Mouse (Mus musculus) layer of hippocampus, adult 11-12 months (tissue): Measurements from ENCODE around the gene 4930524N10Rik.

Source experiments
- DNase-seq: peaks from one replicate; pipeline ENCODE4 v3.0.0; 2022; ENCODE audit warnings: low spot score

The 4930524N10Rik gene

GRCm38 (mm10) chrX:154343292-154343691 lies at the start of gene 4930524N10Rik:
Gene 4930524N10Rik (minus strand): TSS chrX:154343392.
- no peak for DNase-seq

- DNase-seq, result no peak
Observed at GRCm38 (mm10) chrX:154350042-154350441, 6.8 kb upstream of the 4930524N10Rik start.

- no peak for DNase-seq
Observed at GRCm38 (mm10) chrX:154349302-154350041, 6.3 kb upstream of the 4930524N10Rik start.

- no peak for DNase-seq
Observed at GRCm38 (mm10) chrX:154347933-154348332, 4.7 kb upstream of the 4930524N10Rik start.
